Mouse (Mus musculus): Measurements from ENCODE around the gene Snx32. TPM values are rescaled to one million over a fixed set of nuclear protein-coding genes. Genes with fewer than 3 reads are reported as not detected.

Gene Snx32
- polyA plus RNA-seq, 1 experiment from 2014 or later: 6.4 TPM

DNA sequence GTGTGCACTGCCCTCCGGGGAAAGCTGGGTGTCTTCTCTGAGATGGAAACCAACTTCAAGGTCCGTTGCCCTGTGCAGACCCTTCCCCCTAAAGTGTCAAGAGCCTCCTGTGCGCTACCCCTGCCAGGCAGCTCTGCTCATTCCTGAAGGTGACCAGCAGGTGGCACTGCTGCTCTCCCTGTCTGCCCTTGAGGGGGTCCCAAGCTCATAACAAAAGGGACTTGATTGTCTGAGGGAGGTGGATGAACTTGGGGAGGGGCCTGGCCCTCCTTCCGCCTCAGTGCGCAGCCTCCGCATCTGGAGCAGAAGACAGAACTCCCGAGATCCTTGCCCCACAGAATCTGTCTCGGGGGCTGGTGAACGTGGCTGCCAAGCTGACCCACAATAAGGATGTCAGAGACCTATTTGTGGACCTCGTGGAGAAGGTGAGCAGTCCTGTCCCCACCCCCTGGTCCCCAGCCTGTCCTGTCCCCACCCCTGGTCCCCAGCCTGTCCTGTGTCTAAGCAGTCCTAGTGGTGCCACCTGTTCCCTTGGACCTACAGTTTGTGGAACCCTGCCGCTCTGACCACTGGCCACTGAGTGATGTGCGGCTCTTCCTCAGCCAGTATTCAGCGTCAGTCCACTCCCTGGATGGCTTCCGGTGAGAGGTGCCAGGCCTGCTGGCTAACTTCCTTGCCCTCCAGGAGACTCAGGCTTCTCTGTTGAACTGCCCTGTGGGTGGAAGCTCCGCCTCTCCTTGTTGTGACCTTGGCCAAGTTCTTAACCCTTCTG, 46.4 kb downstream of the Snx32 start:
- no peaks in the 10 kb centered on the region for H3K27me3 ChIP-seq
- H3K36me3 ChIP-seq: peaks cover 53% of the 10 kb centered on the region
- ATAC-seq (ENCODE audit: low read depth) (no peak), DNase-seq (no peak)
- H3K4me1 ChIP-seq (replicated peaks): peaks cover 34% of the 10 kb centered on the region
- H3K27ac ChIP-seq: no peak overlapping the region
- H3K9me3 ChIP-seq (replicated peaks): no peaks in the 10 kb centered on the region
- H3K9ac ChIP-seq: no peak overlapping the region
- H3K4me2 ChIP-seq: no peak overlapping the region
- 63% methylated on average over 15 of the region's 15 CpGs for WGBS (ENCODE audit: insufficient replicate concordance)
- H3K4me3 ChIP-seq (replicated peaks): no peak overlapping the region

DNA sequence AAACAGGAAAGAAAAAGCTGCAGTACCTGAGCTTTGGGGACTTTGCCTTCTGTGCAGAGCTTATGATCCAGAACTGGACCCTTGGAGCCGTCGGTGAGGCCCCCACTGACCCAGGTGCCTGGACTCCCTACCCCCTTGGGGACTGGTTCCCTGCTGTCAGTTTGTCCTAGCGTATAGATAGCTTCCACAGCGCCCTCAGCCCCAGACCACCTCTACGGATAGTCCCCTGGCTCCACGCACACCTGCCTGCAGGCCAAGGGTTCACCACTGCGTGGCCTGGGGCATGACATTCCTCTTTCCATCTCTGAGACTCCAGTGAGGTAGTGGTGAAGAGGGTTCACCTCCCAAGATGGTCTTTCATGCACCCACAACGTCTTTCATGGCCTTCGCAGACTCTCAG, 47.1 kb downstream of the Snx32 start:
- Histone ChIP-seq H3K4me2 (no peak overlapping the region), H3K9me3 (replicated peaks) (no peaks in the 10 kb centered on the region), H3K27ac (no peak overlapping the region), H3K36me3 (peaks cover 53% of the 10 kb centered on the region), H3K9ac (no peak overlapping the region), H3K27me3 (no peaks in the 10 kb centered on the region), H3K4me3 (replicated peaks) (no peak overlapping the region), H3K4me1 (replicated peaks) (peaks cover 33% of the 10 kb centered on the region)
- DNase-seq: no peak
- ATAC-seq (ENCODE audit: low read depth): no peak
- 82% methylated on average over 9 of the region's 9 CpGs for WGBS (ENCODE audit: insufficient replicate concordance)

DNA sequence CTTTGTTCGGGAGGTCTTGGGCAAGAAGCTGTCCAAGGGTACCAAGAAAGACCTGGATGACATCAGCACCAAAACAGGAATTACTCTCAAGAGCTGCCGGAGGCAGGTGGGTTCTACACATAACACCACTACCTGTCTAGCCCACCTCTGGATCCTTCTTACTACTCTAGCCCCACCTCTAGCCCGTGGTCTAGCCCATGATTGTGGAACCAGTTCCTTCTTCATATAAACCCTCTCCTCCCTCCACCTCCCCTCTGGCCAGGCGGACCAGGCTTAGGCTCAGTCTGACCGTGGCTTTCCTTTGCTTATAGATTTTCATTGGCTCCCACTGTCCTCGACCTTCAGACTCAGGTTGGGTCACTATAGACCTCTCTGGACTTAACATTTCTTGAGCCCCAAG, 48.9 kb downstream of the Snx32 start:
- Histone ChIP-seq H3K4me1 (replicated peaks) (peaks cover 47% of the 10 kb centered on the region), H3K9ac (peak overlapping the region; percentile 82), H3K9me3 (replicated peaks) (no peaks in the 10 kb centered on the region), H3K4me3 (replicated peaks) (peak overlapping the region; percentile 75), H3K27ac (no peak overlapping the region), H3K27me3 (0 out of 2 replicates have a peak, but pooled peaks cover 2% of the 10 kb centered on the region), H3K36me3 (peaks cover 41% of the 10 kb centered on the region), H3K4me2 (peak overlapping the region; percentile 88)
- no peak for DNase-seq
- WGBS (ENCODE audit: insufficient replicate concordance): 79% methylated on average over 6 of the region's 6 CpGs
- no peak for ATAC-seq (ENCODE audit: low read depth)

DNA sequence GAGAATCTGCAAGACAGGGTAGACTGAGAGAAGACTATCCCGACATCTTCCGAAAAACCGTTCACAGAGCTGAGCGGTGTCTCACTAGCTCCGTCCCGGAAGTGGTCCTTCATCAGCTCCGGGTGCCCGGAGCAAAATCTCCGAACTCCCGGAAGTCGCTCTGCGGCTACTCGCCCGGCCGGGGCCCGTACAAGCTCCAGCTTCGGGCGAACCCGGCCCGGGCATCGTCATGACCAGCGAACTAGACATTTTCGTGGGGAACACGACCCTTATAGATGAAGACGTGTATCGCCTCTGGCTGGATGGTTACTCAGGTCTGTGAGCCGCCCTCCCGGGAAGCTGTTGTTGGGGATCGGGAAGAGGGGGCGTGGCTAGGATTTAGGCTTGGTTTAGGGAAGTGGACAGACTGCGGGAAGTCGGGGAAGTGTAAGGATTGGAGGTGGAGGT, 49.9 kb downstream of the Snx32 start, which contains the start of gene Fibp:
Gene Fibp (plus strand): TSS at position 151 of the 447 bp plus-strand sequence.
- Histone ChIP-seq H3K36me3 (peaks cover 31% of the 10 kb centered on the region), H3K9me3 (replicated peaks) (no peaks in the 10 kb centered on the region), H3K4me3 (replicated peaks) (peak within 1 kb of the TSS; percentile 75), H3K27ac (peak within 1 kb of the TSS; percentile 56; the same call in 1 of the 2 replicates), H3K27me3 (0 out of 2 replicates have a peak, but pooled peaks cover 6% of the 10 kb centered on the region), H3K4me1 (replicated peaks) (peaks cover 56% of the 10 kb centered on the region), H3K4me2 (peak within 1 kb of the TSS; percentile 88), H3K9ac (peak within 1 kb of the TSS; percentile 82)
- WGBS (ENCODE audit: insufficient replicate concordance): under 1% methylated on average over 32 of the region's 32 CpGs
- DNase-seq: peak; percentile 80
- peak; percentile 72 for ATAC-seq (ENCODE audit: low read depth)

DNA sequence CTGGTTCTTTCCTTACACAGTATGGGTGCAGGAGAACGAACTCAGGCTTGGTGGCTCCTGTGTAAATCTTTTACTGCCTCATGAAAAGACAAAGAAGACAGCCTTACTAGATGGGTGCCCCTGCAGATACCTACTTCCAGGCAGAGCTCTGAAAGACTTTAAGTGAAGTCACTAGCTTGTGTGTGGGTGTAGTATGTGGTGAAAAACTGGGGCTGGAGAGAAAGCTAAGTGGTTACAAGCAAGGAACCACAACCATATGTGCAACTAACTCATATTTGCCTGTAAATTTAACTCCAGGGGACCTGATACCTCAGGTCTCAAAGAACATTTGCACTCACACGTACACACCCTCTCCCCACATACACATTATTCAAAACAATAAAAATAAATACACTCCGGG, 50.4 kb downstream of the Snx32 start:
- Histone ChIP-seq H3K9ac (peak overlapping the region; percentile 82), H3K4me1 (replicated peaks) (peaks cover 62% of the 10 kb centered on the region), H3K27me3 (0 out of 2 replicates have a peak, but pooled peaks cover 6% of the 10 kb centered on the region), H3K4me3 (replicated peaks) (peak overlapping the region; percentile 75), H3K9me3 (replicated peaks) (no peaks in the 10 kb centered on the region), H3K27ac (no peak overlapping the region; the same call in 1 of the 2 replicates), H3K4me2 (peak overlapping the region; percentile 88), H3K36me3 (peaks cover 26% of the 10 kb centered on the region)
- ATAC-seq (ENCODE audit: low read depth) (no peak), DNase-seq (no peak)
- 30% methylated on average over 3 of the region's 3 CpGs for WGBS (ENCODE audit: insufficient replicate concordance)

DNA sequence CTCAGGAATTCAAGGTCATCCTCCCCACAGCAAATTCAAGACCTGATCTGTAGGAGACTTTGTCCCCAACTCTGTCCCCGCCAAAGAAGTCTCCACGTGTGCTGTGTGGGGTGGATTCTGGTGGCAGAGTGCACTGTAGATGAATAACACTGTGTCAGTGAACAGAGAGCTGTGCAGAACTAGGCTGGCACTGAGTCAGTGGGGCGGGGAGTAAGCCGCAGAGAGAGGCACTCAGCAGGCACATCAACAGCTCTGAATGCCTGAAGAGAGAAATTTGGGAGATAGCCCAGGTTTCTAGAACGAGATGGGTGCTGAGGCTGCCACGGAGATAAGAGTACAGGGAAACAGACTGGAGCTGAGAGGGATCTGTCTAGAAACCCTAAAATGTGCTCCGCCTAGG, 51.3 kb downstream of the Snx32 start:
- no peaks in the 10 kb centered on the region for H3K9me3 ChIP-seq (replicated peaks)
- 0 out of 2 replicates have a peak, but pooled peaks cover 6% of the 10 kb centered on the region for H3K27me3 ChIP-seq
- peaks cover 17% of the 10 kb centered on the region for H3K36me3 ChIP-seq
- H3K4me3 ChIP-seq (replicated peaks): no peak overlapping the region
- peak overlapping the region; percentile 6; the same call in 1 of the 2 replicates for H3K4me2 ChIP-seq
- H3K27ac ChIP-seq: no peak overlapping the region
- peaks cover 63% of the 10 kb centered on the region for H3K4me1 ChIP-seq (replicated peaks)
- WGBS (ENCODE audit: insufficient replicate concordance): 59% methylated on average over 7 of the region's 7 CpGs
- no peak for DNase-seq
- ATAC-seq (ENCODE audit: low read depth): no peak
- no peak overlapping the region for H3K9ac ChIP-seq

DNA sequence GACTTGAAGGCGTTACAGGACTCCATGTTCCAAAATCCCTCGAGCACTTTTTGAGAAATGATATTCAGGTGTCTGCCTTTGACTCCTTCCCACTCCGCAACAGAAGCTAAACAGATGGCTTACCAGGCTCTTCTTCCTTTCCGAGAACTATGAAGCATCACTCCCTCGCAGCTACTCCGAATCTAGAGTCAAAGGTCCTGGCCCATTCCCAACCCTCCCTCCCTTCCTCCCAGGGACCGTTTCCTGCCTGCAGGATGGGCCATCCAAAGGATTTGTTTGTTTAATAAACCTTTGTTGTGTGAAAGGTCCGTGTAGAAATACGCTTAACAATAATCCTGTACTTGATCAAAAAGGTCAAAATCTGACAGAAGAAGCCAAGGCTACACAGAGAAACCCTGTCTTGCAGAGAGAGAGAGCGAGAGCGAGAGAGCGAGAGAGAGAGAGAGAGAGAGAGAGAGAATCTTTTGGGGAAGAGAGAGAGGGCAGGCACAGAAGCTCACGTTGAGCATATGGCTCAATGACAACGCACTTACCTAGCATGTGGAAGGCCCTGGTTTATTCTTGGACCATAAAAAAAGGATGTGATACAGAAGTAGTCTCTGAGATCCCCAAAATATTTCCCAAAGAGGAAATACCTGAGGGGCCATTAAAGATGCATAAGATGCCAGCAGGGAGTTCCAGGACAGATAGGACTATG, 52.4 kb downstream of the Snx32 start, which contains the start of gene Ccdc85b:
Gene Ccdc85b (minus strand): TSS at position 149 of the 697 bp plus-strand sequence.
- peak within 1 kb of the TSS; percentile 99 for H3K4me2 ChIP-seq
- 15% methylated on average over 14 of the region's 14 CpGs for WGBS (ENCODE audit: insufficient replicate concordance)
- H3K36me3 ChIP-seq: peaks cover 9% of the 10 kb centered on the region; the same call in 1 of the 2 replicates
- H3K4me3 ChIP-seq (replicated peaks): peak within 1 kb of the TSS; percentile 72
- H3K4me1 ChIP-seq (replicated peaks): peaks cover 63% of the 10 kb centered on the region
- no peaks in the 10 kb centered on the region for H3K9me3 ChIP-seq (replicated peaks)
- H3K9ac ChIP-seq: peak within 1 kb of the TSS; percentile 79
- DNase-seq: no peak
- peak; percentile 4 for ATAC-seq (ENCODE audit: low read depth)
- H3K27ac ChIP-seq: peak within 1 kb of the TSS; percentile 77
- H3K27me3 ChIP-seq: 0 out of 2 replicates have a peak, but pooled peaks cover 6% of the 10 kb centered on the region

DNA sequence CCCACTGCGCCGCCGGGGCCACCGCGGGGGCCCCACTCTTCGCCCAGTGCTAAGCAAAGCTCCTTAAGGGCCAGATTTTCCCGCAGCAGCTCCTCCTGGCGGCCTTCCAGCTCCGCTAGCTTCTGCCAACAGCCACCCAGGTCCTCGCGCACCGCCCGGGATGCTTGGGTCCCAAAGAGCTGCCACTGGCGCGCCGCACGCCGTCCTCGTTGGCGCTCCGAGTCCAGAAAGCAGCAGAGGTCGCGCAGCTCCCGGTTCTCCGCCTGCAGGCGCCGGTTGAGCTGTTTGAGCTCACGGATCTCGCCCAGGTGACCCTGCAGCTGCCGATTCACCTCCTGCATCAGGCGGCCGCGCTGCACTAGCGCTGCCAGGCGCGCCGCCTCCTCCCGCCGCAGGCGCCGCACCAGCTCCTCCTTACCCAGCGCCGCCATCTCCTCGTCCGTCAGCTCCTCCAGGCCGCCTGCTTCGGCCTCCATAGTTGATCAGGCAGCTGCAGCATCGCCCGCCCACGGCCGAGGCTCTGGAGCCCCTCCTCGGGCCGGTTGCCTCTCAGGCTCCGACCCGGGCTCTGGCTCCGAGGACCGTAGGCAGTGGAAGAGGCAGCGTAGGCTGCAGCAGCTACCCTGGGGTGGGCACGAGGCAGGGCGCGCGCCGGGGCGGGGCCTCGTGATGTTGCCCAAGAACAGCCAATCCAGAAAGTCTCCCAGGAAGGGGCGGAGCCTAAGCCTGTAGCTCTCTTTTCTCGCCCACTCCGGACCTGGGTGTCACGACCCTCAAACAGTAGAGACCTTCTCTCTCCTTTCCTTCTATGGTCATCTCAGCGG, 53.2 kb downstream of the Snx32 start:
- Histone ChIP-seq H3K27me3 (0 out of 2 replicates have a peak, but pooled peaks cover 6% of the 10 kb centered on the region), H3K4me2 (peak overlapping the region; percentile 99), H3K4me1 (replicated peaks) (peaks cover 63% of the 10 kb centered on the region), H3K9me3 (replicated peaks) (no peaks in the 10 kb centered on the region), H3K9ac (peak overlapping the region; percentile 79), H3K36me3 (0 out of 2 replicates have a peak, but pooled peaks cover 2% of the 10 kb centered on the region), H3K27ac (peak overlapping the region; percentile 77), H3K4me3 (replicated peaks) (peak overlapping the region; percentile 72)
- WGBS (ENCODE audit: insufficient replicate concordance): under 1% methylated on average over 70 of the region's 70 CpGs
- ATAC-seq (ENCODE audit: low read depth) (peak; percentile 88), DNase-seq (peak; percentile 88)

DNA sequence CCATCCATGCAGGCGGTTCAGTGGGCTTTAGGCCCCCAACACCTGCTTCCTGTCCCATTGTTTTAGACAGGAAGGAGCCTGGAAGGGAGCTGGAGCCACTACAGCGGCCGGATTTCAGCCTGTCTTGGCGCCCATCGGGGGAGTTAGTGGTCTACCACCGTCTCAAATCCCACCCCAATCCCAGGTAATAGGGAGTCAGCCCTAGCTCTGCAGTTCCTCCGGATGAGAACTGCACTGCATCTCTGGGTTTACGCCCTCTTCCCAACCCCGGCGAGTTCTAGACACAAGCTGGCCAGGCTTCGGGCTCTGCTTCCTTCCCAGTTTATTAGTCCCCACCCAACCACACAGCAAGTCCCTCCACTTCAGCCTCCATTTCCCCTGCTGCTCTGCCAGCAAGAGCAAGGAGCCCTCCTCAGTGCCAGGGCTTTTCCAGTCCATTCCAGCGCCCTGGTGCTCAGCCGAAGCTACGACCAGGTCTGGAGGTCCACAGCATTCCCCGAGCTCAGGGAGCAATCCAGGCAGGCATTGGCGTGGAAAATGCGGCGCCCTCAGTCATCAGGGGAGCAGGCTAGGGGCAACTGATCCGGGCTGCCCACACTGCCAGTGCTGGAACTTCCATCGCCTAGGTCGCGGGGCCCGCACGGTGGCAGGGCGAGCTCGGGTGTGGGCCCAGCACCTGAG, 54.0 kb downstream of the Snx32 start:
- Histone ChIP-seq H3K4me2 (peak overlapping the region; percentile 99), H3K9me3 (replicated peaks) (no peaks in the 10 kb centered on the region), H3K4me1 (replicated peaks) (peaks cover 59% of the 10 kb centered on the region), H3K27ac (peak overlapping the region; percentile 77), H3K4me3 (replicated peaks) (peak overlapping the region; percentile 72), H3K36me3 (0 out of 2 replicates have a peak, but pooled peaks cover 2% of the 10 kb centered on the region), H3K9ac (peak overlapping the region; percentile 79), H3K27me3 (0 out of 2 replicates have a peak, but pooled peaks cover 6% of the 10 kb centered on the region)
- no peak for DNase-seq
- no peak for ATAC-seq (ENCODE audit: low read depth)
- 3% methylated on average over 26 of the region's 26 CpGs for WGBS (ENCODE audit: insufficient replicate concordance)

DNA sequence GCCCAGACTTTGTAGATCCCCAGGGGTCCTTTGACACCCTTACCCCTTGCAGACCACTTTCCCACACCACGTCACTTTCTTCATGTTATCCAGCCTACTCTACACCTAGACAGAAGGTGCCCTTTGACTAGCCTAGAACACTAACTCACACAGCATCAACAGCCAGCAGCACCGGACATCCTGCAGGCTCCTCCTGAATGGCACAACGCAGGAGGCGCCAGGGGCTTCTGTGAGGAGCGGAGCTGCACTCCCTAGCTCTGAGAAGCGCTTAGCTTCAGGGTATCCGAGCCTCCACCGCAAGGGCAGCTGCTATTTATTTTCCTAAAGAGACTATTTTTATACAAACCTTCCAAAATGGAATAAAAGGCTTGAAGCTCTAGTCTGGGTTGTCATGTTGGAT, 54.8 kb downstream of the Snx32 start:
- peaks cover 8% of the 10 kb centered on the region for H3K27me3 ChIP-seq
- no peak overlapping the region for H3K27ac ChIP-seq
- peak overlapping the region; percentile 99 for H3K4me2 ChIP-seq
- peak overlapping the region; percentile 72; the same call in 1 of the 2 replicates for H3K4me3 ChIP-seq (replicated peaks)
- H3K9me3 ChIP-seq (replicated peaks): no peaks in the 10 kb centered on the region
- 59% methylated on average over 8 of the region's 8 CpGs for WGBS (ENCODE audit: insufficient replicate concordance)
- peaks cover 52% of the 10 kb centered on the region for H3K4me1 ChIP-seq (replicated peaks)
- ATAC-seq (ENCODE audit: low read depth) (no peak), DNase-seq (no peak)
- 0 out of 2 replicates have a peak, but pooled peaks cover 2% of the 10 kb centered on the region for H3K36me3 ChIP-seq
- peak overlapping the region; percentile 79 for H3K9ac ChIP-seq

Data from liver, embryonic 13.5 days (tissue).